Mouse (Mus musculus) testis, adult 2 months (tissue): ENCODE measurements around the gene Sh3d21.
A peak's percentile ranks its signal among the peaks of the same experiment; 100 is the strongest.

ENCODE experiments used
- CTCF ChIP-seq: fragments of 200-500 bp; IDR thresholded peaks from 2 replicates; pipeline ENCODE4 v1.5.1; 2012; ENCODE audit warnings: low read depth, mild to moderate bottlenecking, inconsistent platforms, low read length, moderate library complexity; ENCODE audit not compliant: control insufficient read depth, insufficient read depth, insufficient replicate concordance
- POLR2A ChIP-seq: fragments of 200-500 bp; IDR thresholded peaks from 2 replicates; pipeline ENCODE4 v1.6.1; 2012; ENCODE audit warnings: low read depth, mild to moderate bottlenecking, inconsistent platforms, low read length, moderate library complexity; ENCODE audit not compliant: control insufficient read depth

GRCm38 (mm10) chr4:126181170-126181957 lies 18.1 kb upstream of the Sh3d21 start:
- no peak; the same call in 1 of the 2 replicates for TF ChIP-seq POLR2A
- TF ChIP-seq CTCF = peak; percentile 51; the same call in 1 of the 2 replicates
